Mouse (Mus musculus) hindbrain, postnatal 0 days (tissue): ENCODE data around the gene Lyz2. TPM values are rescaled to one million over a fixed set of nuclear protein-coding genes. Genes with fewer than 3 reads are reported as not detected.
A peak's percentile ranks its signal among the peaks of the same experiment; 100 is the strongest.
"Not testable (repeated sequence)": the region's sequence is repeated elsewhere in the genome, so short reads cannot be mapped to it uniquely, and the experiment has no call there.

Experiments used
- ATAC-seq: fragments of 200-750 bp; cut with Nextera tagmentation; 2 replicates; pipeline ENCODE4 v1.8.0; 2017; ENCODE audit warnings: mild to moderate bottlenecking, moderate TSS enrichment, moderate library complexity
- DNase-seq: peaks from one replicate; pipeline ENCODE4 v3.0.0-alpha.2; 2015; ENCODE audit warnings: low spot score
- H3K27ac ChIP-seq: fragments of 300-500 bp; sonication (generic); 2 replicates; pipeline ENCODE4 v1.5.1; 2014; ENCODE audit warnings: mild to moderate bottlenecking
- H3K27me3 ChIP-seq: fragments of 300-500 bp; sonication (generic); 2 replicates; pipeline ENCODE4 v1.6.1; 2014; ENCODE audit warnings: low read length, mixed read lengths; ENCODE audit not compliant: insufficient read depth
- H3K36me3 ChIP-seq: fragments of 300-500 bp; sonication (generic); 2 replicates; pipeline ENCODE4 v1.6.1; 2014; ENCODE audit warnings: low read length, mixed read lengths; ENCODE audit not compliant: insufficient read depth
- H3K4me1 ChIP-seq: fragments of 300-500 bp; sonication (generic); 2 replicates; pipeline ENCODE4 v1.6.1; 2014; ENCODE audit warnings: antibody characterized with exemption, low read length, mixed read lengths; ENCODE audit not compliant: insufficient read depth
- H3K4me2 ChIP-seq: fragments of 300-500 bp; sonication (generic); 2 replicates; pipeline ENCODE4 v1.6.1; 2014; ENCODE audit warnings: low read depth, mild to moderate bottlenecking, low read length, moderate library complexity, mixed read lengths
- H3K4me3 ChIP-seq: fragments of 300-500 bp; sonication (generic); 2 replicates; pipeline ENCODE4 v1.5.1; 2014; ENCODE audit warnings: low read length
- H3K9ac ChIP-seq: fragments of 300-500 bp; sonication (generic); replicated peaks from 2 replicates; pipeline ENCODE4 v1.6.1; 2014; ENCODE audit warnings: mild to moderate bottlenecking, low read length, moderate library complexity, mixed read lengths
- H3K9me3 ChIP-seq: fragments of 300-500 bp; sonication (generic); 2 replicates; pipeline ENCODE4 v1.6.1; 2016; ENCODE audit warnings: low read length, mixed read lengths
- CTCF ChIP-seq: IDR thresholded peaks from 2 replicates; pipeline ENCODE4 v1.5.1; 2016; ENCODE audit warnings: antibody characterized with exemption, control low read depth, low read depth
- WGBS: fragments of 180-500 bp; shearing (Covaris S2); extraction: QIAGEN DNeasy Blood & Tissue Kit; methylation state at CpG from one replicate; pipeline ENCODE4 v1.1.7; 2014; 5-methylcytosine and 5-hydroxymethylcytosine counted together
- polyA plus RNA-seq: library from polyadenylated mRNA; unstranded; fragments of >200 nt; fragmentation: Nextera tagmentation; extraction: Ambion mirVana; gene quantifications from 2 replicates; pipeline ENCODE4 v1.2.1, GENCODE M21; 2015
- total RNA-seq: library from RNA; depleted of rRNA; stranded (reverse); fragments of >200 nt; gene quantifications from 2 replicates; pipeline ENCODE4 v1.2.3, GENCODE M21; 2014

Gene Lyz2
- total and polyA plus RNA-seq, 2 experiments from 2014 or later: 12.7 to 25.6 TPM

GRCm38 (mm10) chr10:117275681-117276369, 6.3 kb downstream of the Lyz2 start:
- Histone ChIP-seq H3K4me2 (no peak overlapping the region), H3K27me3 (no peaks in the 10 kb centered on the region), H3K9me3 (no peaks in the 10 kb centered on the region), H3K9ac (no peak overlapping the region), H3K27ac (no peak overlapping the region), H3K4me3 (no peak overlapping the region), H3K36me3 (no peaks in the 10 kb centered on the region), H3K4me1 (no peaks in the 10 kb centered on the region)
- ATAC-seq (no peak), DNase-seq (peak; percentile 5)
- 82% methylated on average over 10 of the region's 10 CpGs for WGBS
- TF ChIP-seq CTCF: no peak

GRCm38 (mm10) chr10:117274645-117275044, 7.5 kb downstream of the Lyz2 start:
- DNase-seq, H3K9me3 ChIP-seq, H3K27me3 ChIP-seq, H3K4me2 ChIP-seq, H3K36me3 ChIP-seq, H3K4me1 ChIP-seq, ATAC-seq, H3K9ac ChIP-seq, H3K27ac ChIP-seq, H3K4me3 ChIP-seq: not testable (repeated sequence)
- 94% methylated on average over 3 of the region's 7 CpGs for WGBS

GRCm38 (mm10) chr10:117272023-117272422, 10.1 kb downstream of the Lyz2 start:
- no peak overlapping the region for H3K4me2 ChIP-seq
- no peak for ATAC-seq

GRCm38 (mm10) chr10:117259870-117260269, 22.3 kb downstream of the Lyz2 start:
- DNase-seq: no peak
- no peaks in the 10 kb centered on the region for H3K9me3 ChIP-seq
- no peak overlapping the region for H3K4me2 ChIP-seq
- H3K9ac ChIP-seq: no peak overlapping the region
- H3K27ac ChIP-seq: no peak overlapping the region
- TF ChIP-seq CTCF: no peak
- no peak overlapping the region for H3K4me3 ChIP-seq
- no peaks in the 10 kb centered on the region for H3K36me3 ChIP-seq
- ATAC-seq: 0 out of 2 replicates have a peak, but pooled peaks have one; percentile 21
- H3K27me3 ChIP-seq: no peaks in the 10 kb centered on the region
- no peaks in the 10 kb centered on the region for H3K4me1 ChIP-seq

More at GRCm38 (mm10) chr10:117272023-117272422, 10.1 kb downstream of the Lyz2 start:
- H3K4me3 ChIP-seq: no peak overlapping the region
- no peak overlapping the region for H3K27ac ChIP-seq
- H3K9ac ChIP-seq: no peak overlapping the region
- no peaks in the 10 kb centered on the region for H3K27me3 ChIP-seq
- no peaks in the 10 kb centered on the region for H3K4me1 ChIP-seq
- H3K36me3 ChIP-seq: no peaks in the 10 kb centered on the region
- DNase-seq: peak; percentile 18
- H3K9me3 ChIP-seq: no peaks in the 10 kb centered on the region
- TF ChIP-seq CTCF: peak; percentile 45

- Histone ChIP-seq H3K9ac (no peak within 1 kb of the TSS), H3K4me1 (no peaks in the 10 kb centered on the region), H3K4me2 (no peak within 1 kb of the TSS), H3K27me3 (no peaks in the 10 kb centered on the region), H3K27ac (no peak within 1 kb of the TSS), H3K36me3 (no peaks in the 10 kb centered on the region), H3K4me3 (no peak within 1 kb of the TSS), H3K9me3 (no peaks in the 10 kb centered on the region)
- DNase-seq (no peak), ATAC-seq (no peak)
- 89% methylated on average over 12 of the region's 12 CpGs for WGBS
- TF ChIP-seq CTCF: no peak
Measured at GRCm38 (mm10) chr10:117238603-117239002, 43.5 kb downstream of the Lyz2 start, which contains the start of gene 9530003J23Rik. Gene 9530003J23Rik, minus strand, starts transcription at chr10:117238703.

- TF ChIP-seq CTCF: no peak
- DNase-seq: no peak
- no peak overlapping the region for H3K27ac ChIP-seq
- no peaks in the 10 kb centered on the region for H3K4me1 ChIP-seq
- H3K36me3 ChIP-seq: no peaks in the 10 kb centered on the region
- no peak overlapping the region for H3K9ac ChIP-seq
- H3K4me3 ChIP-seq: no peak overlapping the region
- no peak overlapping the region for H3K4me2 ChIP-seq
- no peaks in the 10 kb centered on the region for H3K9me3 ChIP-seq
- no peak for ATAC-seq
- H3K27me3 ChIP-seq: no peaks in the 10 kb centered on the region; the same call in 1 of the 2 replicates
- 67% methylated on average over 11 of the region's 11 CpGs for WGBS
Measured at GRCm38 (mm10) chr10:117235866-117236265, 46.3 kb downstream of the Lyz2 start.

- Histone ChIP-seq H3K36me3 (no peaks in the 10 kb centered on the region), H3K4me2 (no peak overlapping the region), H3K9me3 (no peaks in the 10 kb centered on the region), H3K4me3 (no peak overlapping the region), H3K27me3 (no peaks in the 10 kb centered on the region; the same call in 1 of the 2 replicates), H3K9ac (no peak overlapping the region), H3K27ac (no peak overlapping the region), H3K4me1 (no peaks in the 10 kb centered on the region)
- ATAC-seq (no peak), DNase-seq (no peak)
- WGBS: 75% methylated on average over 4 of the region's 4 CpGs
- TF ChIP-seq CTCF: no peak
Measured at GRCm38 (mm10) chr10:117234825-117235224, 47.3 kb downstream of the Lyz2 start.
